Mouse (Mus musculus) intestine, embryonic 15.5 days (tissue): ENCODE data around the gene Csrnp3. TPM values are rescaled to one million over a fixed set of nuclear protein-coding genes. Genes with fewer than 3 reads are reported as not detected.
A peak's percentile ranks its signal among the peaks of the same experiment; 100 is the strongest.

Source experiments
- ATAC-seq: fragments of 200-750 bp; cut with Nextera tagmentation; 2 replicates; pipeline ENCODE4 v1.8.0; 2017; ENCODE audit warnings: moderate TSS enrichment, moderate library complexity
- H3K27ac ChIP-seq: fragments of 300-500 bp; sonication (generic); 2 replicates; pipeline ENCODE4 v1.5.1; 2015; ENCODE audit warnings: mild to moderate bottlenecking, inconsistent platforms
- H3K27me3 ChIP-seq: fragments of 300-500 bp; sonication (generic); replicated peaks from 2 replicates; pipeline ENCODE4 v1.6.1; 2015; ENCODE audit warnings: inconsistent platforms
- H3K36me3 ChIP-seq: fragments of 300-500 bp; sonication (generic); 2 replicates; pipeline ENCODE4 v1.6.1; 2015; ENCODE audit warnings: inconsistent platforms
- H3K4me1 ChIP-seq: fragments of 300-500 bp; sonication (generic); replicated peaks from 2 replicates; pipeline ENCODE4 v1.6.1; 2015; ENCODE audit warnings: inconsistent platforms
- H3K4me2 ChIP-seq: fragments of 300-500 bp; sonication (generic); replicated peaks from 2 replicates; pipeline ENCODE4 v1.6.1; 2015; ENCODE audit warnings: mild to moderate bottlenecking, inconsistent platforms
- H3K4me3 ChIP-seq: fragments of 300-500 bp; sonication (generic); replicated peaks from 2 replicates; pipeline ENCODE4 v1.5.1; 2015; ENCODE audit warnings: inconsistent platforms
- H3K9ac ChIP-seq: fragments of 300-500 bp; sonication (generic); 2 replicates; pipeline ENCODE4 v1.6.1; 2015; ENCODE audit warnings: inconsistent platforms
- H3K9me3 ChIP-seq: fragments of 300-500 bp; sonication (generic); 2 replicates; pipeline ENCODE4 v1.6.1; 2016; ENCODE audit warnings: inconsistent platforms
- WGBS: fragments of 180-500 bp; shearing (Covaris S2); methylation state at CpG from one replicate; pipeline ENCODE4 v1.1.7; 2015; 5-methylcytosine and 5-hydroxymethylcytosine counted together
- polyA plus RNA-seq: library from polyadenylated mRNA; unstranded; fragments of >200 nt; fragmentation: Nextera tagmentation; extraction: Ambion mirVana; gene quantifications from 2 replicates; pipeline ENCODE4 v1.2.1, GENCODE M21; 2015

Gene Csrnp3
- polyA plus RNA-seq, 1 experiment from 2014 or later, result 2.7 TPM

GRCm38 (mm10) chr2:65931313-65931712, 85.7 kb downstream of the Csrnp3 start:
- Histone ChIP-seq H3K9ac (no peak overlapping the region), H3K27me3 (no peaks in the 10 kb centered on the region), H3K27ac (no peak overlapping the region), H3K36me3 (no peaks in the 10 kb centered on the region), H3K4me1 (no peaks in the 10 kb centered on the region), H3K4me2 (peak overlapping the region; percentile 79), H3K9me3 (no peaks in the 10 kb centered on the region), H3K4me3 (peak overlapping the region; percentile 42)
- ATAC-seq, result no peak
- WGBS, result 68% methylated on average over 7 of the region's 7 CpGs

GRCm38 (mm10) chr2:65931841-65932311, 86.3 kb downstream of the Csrnp3 start:
- Histone ChIP-seq H3K4me2 (peak overlapping the region; percentile 79), H3K27ac (no peak overlapping the region), H3K4me3 (peak overlapping the region; percentile 42), H3K9me3 (no peaks in the 10 kb centered on the region), H3K9ac (peak overlapping the region; percentile 32; the same call in 1 of the 2 replicates), H3K27me3 (no peaks in the 10 kb centered on the region), H3K4me1 (no peaks in the 10 kb centered on the region), H3K36me3 (no peaks in the 10 kb centered on the region)
- ATAC-seq, result peak; percentile 90
- WGBS, result under 1% methylated on average over 11 of the region's 11 CpGs

- Histone ChIP-seq H3K4me3 (no peak overlapping the region), H3K4me2 (no peak overlapping the region), H3K9ac (no peak overlapping the region), H3K36me3 (no peaks in the 10 kb centered on the region), H3K27me3 (no peaks in the 10 kb centered on the region), H3K4me1 (no peaks in the 10 kb centered on the region), H3K27ac (no peak overlapping the region), H3K9me3 (no peaks in the 10 kb centered on the region)
- WGBS, result 12% methylated on average over 2 of the region's 2 CpGs
- no peak for ATAC-seq
These were observed 88.5 kb downstream of the Csrnp3 start for GRCm38 (mm10) chr2:65934099-65934498.

- no peaks in the 10 kb centered on the region for H3K9me3 ChIP-seq
- no peak overlapping the region for H3K4me3 ChIP-seq
- WGBS, result 53% methylated on average over 3 of the region's 3 CpGs
These were observed 93.3 kb downstream of the Csrnp3 start for GRCm38 (mm10) chr2:65938900-65939299.

DNA sequence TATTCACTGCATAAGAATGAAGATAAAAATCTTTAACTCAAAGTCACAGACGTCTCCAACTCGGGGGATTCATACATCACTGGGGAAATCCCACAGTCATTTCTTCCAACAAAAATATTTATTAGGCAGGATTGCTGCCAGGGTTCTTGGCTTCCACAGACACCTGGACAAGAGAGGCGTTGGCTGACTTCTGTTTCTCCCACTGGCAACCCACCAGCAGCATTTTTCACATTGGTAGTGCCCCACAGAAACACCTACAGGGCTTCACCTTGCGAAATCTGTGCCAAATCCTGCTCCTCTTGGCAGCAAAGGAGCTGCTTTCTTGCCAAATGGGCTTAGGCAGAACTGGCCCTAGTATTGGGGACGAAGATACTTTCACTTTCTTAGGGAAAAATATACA, 94.8 kb downstream of the Csrnp3 start:
- H3K4me2 ChIP-seq, result no peak overlapping the region
- no peak for ATAC-seq
- H3K27ac ChIP-seq, result no peak overlapping the region
- H3K27me3 ChIP-seq, result no peaks in the 10 kb centered on the region
- no peak overlapping the region for H3K4me3 ChIP-seq
- H3K9me3 ChIP-seq, result no peaks in the 10 kb centered on the region
- no peaks in the 10 kb centered on the region for H3K36me3 ChIP-seq
- no peak overlapping the region for H3K9ac ChIP-seq
- WGBS, result 58% methylated on average over 5 of the region's 5 CpGs
- no peaks in the 10 kb centered on the region for H3K4me1 ChIP-seq

More at GRCm38 (mm10) chr2:65938900-65939299, 93.3 kb downstream of the Csrnp3 start:
- Histone ChIP-seq H3K4me1 (no peaks in the 10 kb centered on the region), H3K4me2 (no peak overlapping the region), H3K36me3 (no peaks in the 10 kb centered on the region), H3K27ac (no peak overlapping the region), H3K9ac (no peak overlapping the region), H3K27me3 (no peaks in the 10 kb centered on the region)
- ATAC-seq, result no peak

DNA sequence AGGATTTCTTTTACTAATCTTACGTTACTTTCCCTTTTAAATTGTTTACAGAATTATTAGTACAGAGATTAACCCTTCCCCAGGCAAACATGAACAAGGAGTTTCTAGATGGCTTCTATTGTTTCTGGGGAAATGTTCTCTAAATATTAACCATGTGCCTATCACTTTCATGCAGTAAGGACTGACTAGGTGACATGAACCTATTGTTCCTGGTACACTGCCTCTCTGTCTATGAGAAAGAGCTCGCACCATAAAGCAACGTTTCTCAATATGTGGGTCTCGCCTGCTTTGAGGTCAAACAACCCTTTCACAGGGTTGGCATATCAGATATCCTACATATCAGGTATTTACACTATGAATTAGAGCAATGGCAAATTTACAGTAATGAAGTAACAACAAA, 96.8 kb downstream of the Csrnp3 start:
- Histone ChIP-seq H3K9ac (no peak overlapping the region), H3K4me1 (no peaks in the 10 kb centered on the region), H3K27ac (no peak overlapping the region), H3K36me3 (no peaks in the 10 kb centered on the region), H3K27me3 (no peaks in the 10 kb centered on the region), H3K4me2 (no peak overlapping the region), H3K9me3 (no peaks in the 10 kb centered on the region), H3K4me3 (no peak overlapping the region)
- WGBS, result 79% methylated on average over 4 of the region's 4 CpGs
- ATAC-seq, result no peak

DNA sequence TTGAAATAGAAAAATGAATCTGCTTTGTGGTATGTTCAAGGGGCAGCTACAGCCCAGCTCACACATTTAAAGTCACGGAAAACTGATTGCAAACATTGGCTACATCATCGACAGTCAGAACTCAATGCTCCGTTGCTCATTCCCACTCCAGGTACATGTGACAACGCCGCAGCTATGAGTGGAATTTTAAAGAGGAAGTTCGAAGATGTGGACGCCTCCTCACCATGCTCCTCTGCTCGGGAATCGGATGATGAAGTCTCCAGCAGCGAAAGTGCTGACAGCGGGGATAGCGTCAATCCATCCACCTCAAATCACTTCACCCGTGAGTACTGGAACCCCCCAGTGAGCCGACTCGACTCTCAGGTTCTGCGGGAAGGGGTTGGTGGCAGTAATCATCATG, 103.2 kb downstream of the Csrnp3 start:
- no peaks in the 10 kb centered on the region for H3K27me3 ChIP-seq
- H3K4me2 ChIP-seq, result no peak overlapping the region
- WGBS, result 90% methylated on average over 16 of the region's 16 CpGs
- no peaks in the 10 kb centered on the region for H3K9me3 ChIP-seq
- no peaks in the 10 kb centered on the region for H3K4me1 ChIP-seq
- no peak for ATAC-seq
- no peaks in the 10 kb centered on the region for H3K36me3 ChIP-seq
- H3K27ac ChIP-seq, result no peak overlapping the region
- no peak overlapping the region for H3K4me3 ChIP-seq
- H3K9ac ChIP-seq, result no peak overlapping the region

GRCm38 (mm10) chr2:65953726-65954340, 108.3 kb downstream of the Csrnp3 start:
- Histone ChIP-seq H3K36me3 (no peaks in the 10 kb centered on the region), H3K9ac (no peak overlapping the region), H3K4me2 (no peak overlapping the region), H3K27me3 (no peaks in the 10 kb centered on the region), H3K4me3 (no peak overlapping the region), H3K27ac (no peak overlapping the region), H3K9me3 (no peaks in the 10 kb centered on the region), H3K4me1 (no peaks in the 10 kb centered on the region)
- 74% methylated on average over 17 of the region's 17 CpGs for WGBS
- no peak for ATAC-seq

- no peak for ATAC-seq
- H3K9ac ChIP-seq, result no peak overlapping the region
- no peaks in the 10 kb centered on the region for H3K4me1 ChIP-seq
- WGBS, result 88% methylated on average over 1 of the region's 1 CpGs
- H3K9me3 ChIP-seq, result no peaks in the 10 kb centered on the region
- no peak overlapping the region for H3K27ac ChIP-seq
- H3K4me3 ChIP-seq, result no peak overlapping the region
- no peak overlapping the region for H3K4me2 ChIP-seq
- no peaks in the 10 kb centered on the region for H3K36me3 ChIP-seq
- H3K27me3 ChIP-seq, result no peaks in the 10 kb centered on the region
These were observed 110.2 kb downstream of the Csrnp3 start for GRCm38 (mm10) chr2:65955804-65956203.

- no peaks in the 10 kb centered on the region for H3K9me3 ChIP-seq
- WGBS, result 74% methylated on average over 9 of the region's 9 CpGs
- no peak overlapping the region for H3K4me2 ChIP-seq
- H3K4me3 ChIP-seq, result no peak overlapping the region
- no peaks in the 10 kb centered on the region for H3K27me3 ChIP-seq
- no peak for ATAC-seq
- H3K36me3 ChIP-seq, result no peaks in the 10 kb centered on the region
- no peaks in the 10 kb centered on the region for H3K4me1 ChIP-seq
- H3K9ac ChIP-seq, result no peak overlapping the region
- H3K27ac ChIP-seq, result no peak overlapping the region
These were observed 111.2 kb downstream of the Csrnp3 start for GRCm38 (mm10) chr2:65956727-65957126.

- WGBS, result 70% methylated on average over 4 of the region's 4 CpGs
- no peaks in the 10 kb centered on the region for H3K9me3 ChIP-seq
- H3K27me3 ChIP-seq, result no peaks in the 10 kb centered on the region
- H3K4me2 ChIP-seq, result no peak overlapping the region
- no peak overlapping the region for H3K27ac ChIP-seq
- no peak for ATAC-seq
- H3K9ac ChIP-seq, result no peak overlapping the region
- no peak overlapping the region for H3K4me3 ChIP-seq
- no peaks in the 10 kb centered on the region for H3K36me3 ChIP-seq
- H3K4me1 ChIP-seq, result no peaks in the 10 kb centered on the region
These were observed 117.9 kb downstream of the Csrnp3 start for GRCm38 (mm10) chr2:65963420-65963819.

- H3K4me3 ChIP-seq, result no peak overlapping the region
- no peak overlapping the region for H3K9ac ChIP-seq
- no peaks in the 10 kb centered on the region for H3K4me1 ChIP-seq
- H3K27ac ChIP-seq, result no peak overlapping the region
- H3K27me3 ChIP-seq, result no peaks in the 10 kb centered on the region
- ATAC-seq, result no peak
- no peak overlapping the region for H3K4me2 ChIP-seq
- no peaks in the 10 kb centered on the region for H3K9me3 ChIP-seq
- H3K36me3 ChIP-seq, result no peaks in the 10 kb centered on the region
- WGBS, result 63% methylated on average over 4 of the region's 4 CpGs
These were observed 123.2 kb downstream of the Csrnp3 start for GRCm38 (mm10) chr2:65968810-65969209.

DNA sequence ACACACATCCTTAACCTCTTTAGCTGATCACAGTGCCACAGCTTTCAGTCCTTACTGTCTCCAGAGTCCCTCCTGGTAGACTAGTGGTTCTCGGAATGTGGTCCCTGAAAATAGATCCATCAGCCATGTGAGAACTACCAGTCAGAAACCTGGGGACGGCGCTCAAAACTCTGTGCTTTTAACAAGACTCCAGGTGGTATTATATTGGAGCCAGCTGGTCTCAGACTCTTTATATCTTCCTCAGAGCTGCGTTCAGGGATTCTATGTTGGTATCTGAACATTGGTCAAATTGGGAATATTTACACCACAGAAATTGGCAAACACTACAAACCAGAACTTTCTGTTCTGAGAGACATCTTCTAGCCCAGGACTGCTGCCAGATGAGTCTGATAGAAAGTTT, 128.3 kb downstream of the Csrnp3 start:
- no peaks in the 10 kb centered on the region for H3K4me1 ChIP-seq
- no peaks in the 10 kb centered on the region for H3K9me3 ChIP-seq
- no peak overlapping the region for H3K27ac ChIP-seq
- no peak overlapping the region for H3K4me2 ChIP-seq
- no peak for ATAC-seq
- H3K36me3 ChIP-seq, result no peaks in the 10 kb centered on the region
- no peak overlapping the region for H3K4me3 ChIP-seq
- no peaks in the 10 kb centered on the region for H3K27me3 ChIP-seq
- no peak overlapping the region for H3K9ac ChIP-seq
- 94% methylated on average over 4 of the region's 4 CpGs for WGBS
